Mouse (Mus musculus) adrenal gland, adult (tissue): Measurements from ENCODE around the gene Pgf.

Source experiments
- DNase-seq, 2 experiments: peaks; one replicate each; pipeline ENCODE4 v3.0.0; 2022 to 2023; ENCODE audit warnings: low spot score in 1 of 2; ENCODE audit not compliant: inconsistent age in 2 of 2

Pgf gene

GRCm38 (mm10) chr12:85192461-85193108, 15.0 kb upstream of the Pgf start:
- peak; percentile 29 to 42 for DNase-seq

DNA sequence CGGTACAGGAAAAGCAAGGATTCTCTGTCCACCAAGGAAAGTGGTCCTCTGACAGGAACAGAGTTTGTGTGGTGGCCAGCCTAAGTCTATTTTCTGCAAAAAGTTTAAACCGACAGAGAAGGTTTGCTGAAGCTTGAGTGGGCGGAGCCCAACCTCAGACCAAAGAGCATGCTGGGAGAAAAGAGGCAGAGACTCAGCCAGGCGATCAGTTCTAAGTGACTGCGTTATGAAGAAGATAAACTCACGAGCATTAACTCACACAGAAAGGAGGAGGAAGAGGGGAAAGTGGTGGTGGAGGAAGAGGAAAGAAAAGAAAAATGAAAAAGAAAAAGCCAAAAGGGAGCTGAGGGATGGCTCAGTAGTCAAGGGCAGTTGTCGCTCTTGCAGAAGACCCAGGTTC, 12.7 kb upstream of the Pgf start:
- DNase-seq, result no peak

GRCm38 (mm10) chr12:85186361-85186760, 8.8 kb upstream of the Pgf start:
- DNase-seq, result no peak

DNA sequence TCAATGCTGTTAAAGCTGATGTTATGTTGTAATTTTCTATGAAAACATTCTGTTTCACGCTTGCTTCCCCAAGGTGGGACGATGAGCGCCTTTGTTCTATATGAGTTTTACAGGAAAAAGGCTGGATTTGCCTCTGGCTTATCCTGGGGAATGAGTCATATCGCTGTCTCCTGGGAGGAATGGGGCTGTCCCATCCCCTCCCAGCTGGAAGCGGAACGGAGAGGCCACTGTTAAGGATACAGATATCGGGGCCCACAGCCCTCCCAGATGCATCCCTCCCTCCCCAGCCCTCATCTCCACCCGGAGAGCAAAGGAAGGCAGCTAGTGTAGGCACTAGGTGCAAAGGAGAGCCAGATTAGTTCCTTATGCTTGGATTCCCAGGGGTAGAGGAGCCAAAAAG, 8.2 kb upstream of the Pgf start:
- DNase-seq, result no peak

DNA sequence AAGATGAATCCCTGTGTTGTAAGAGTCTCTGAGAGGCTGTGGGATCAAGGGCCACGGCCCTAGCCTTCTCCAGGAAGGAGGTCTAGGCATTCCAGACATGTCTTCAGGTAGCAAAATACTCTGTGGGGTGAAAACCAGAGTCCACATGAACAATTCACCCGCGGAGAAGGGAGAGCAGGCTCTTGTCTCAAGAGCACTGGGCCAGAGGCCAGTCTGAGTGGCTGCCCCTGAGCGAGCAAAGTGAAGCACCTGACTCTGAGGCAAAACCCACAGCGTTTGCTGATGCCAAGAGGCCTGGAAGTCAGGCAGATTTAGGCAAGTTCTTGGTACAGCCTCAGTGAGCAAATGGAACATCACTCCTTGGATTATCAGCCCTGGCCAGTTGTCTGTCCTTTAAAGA, 6.5 kb upstream of the Pgf start:
- no peak for DNase-seq

- DNase-seq, result no peak
Measured at GRCm38 (mm10) chr12:85182898-85183297, 5.3 kb upstream of the Pgf start.

- no peak for DNase-seq
Measured at GRCm38 (mm10) chr12:85182345-85182643, 4.7 kb upstream of the Pgf start.

DNA sequence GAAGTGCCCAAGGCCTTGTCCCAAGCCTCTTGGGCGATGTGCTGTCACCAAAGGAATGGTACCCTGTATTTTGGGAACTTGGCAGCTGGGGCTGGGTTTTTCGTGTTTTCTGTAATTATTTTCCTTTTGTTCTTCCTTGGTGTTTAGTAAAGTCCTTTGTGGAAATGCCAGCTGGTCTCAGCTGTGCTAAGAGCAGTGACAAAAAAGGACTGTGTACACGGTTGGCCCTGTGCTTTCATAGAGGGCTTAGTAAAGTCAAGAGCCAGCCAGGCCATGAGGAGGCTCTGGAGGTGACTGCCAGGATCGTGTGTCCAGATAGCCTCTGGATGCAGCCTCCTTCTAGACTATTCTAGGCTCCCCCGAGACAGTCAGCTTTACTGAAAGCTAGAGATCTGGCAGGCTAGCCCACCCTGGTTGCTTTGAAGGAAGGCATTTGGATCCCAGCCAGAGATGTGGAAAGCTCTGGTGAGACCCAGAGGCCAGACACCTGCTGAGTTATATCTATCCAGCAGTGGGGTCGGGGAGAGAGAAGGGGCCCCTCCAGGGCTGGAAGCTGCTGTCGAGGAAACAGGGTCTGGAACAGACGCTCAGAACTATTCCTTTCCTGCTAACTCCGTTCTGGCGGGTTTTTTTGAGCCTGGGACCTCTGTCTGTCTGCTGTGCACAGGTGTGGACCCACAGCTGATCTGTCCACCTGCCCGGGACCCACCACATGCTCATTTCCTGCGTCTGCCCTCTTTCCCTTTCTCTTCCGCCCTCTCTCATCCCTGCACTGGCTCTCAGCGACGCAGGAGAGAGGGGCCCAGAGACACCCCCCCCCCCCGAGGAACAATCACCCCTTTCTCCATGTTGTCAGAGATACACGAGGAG, 4.1 kb upstream of the Pgf start:
- DNase-seq, result no peak

DNA sequence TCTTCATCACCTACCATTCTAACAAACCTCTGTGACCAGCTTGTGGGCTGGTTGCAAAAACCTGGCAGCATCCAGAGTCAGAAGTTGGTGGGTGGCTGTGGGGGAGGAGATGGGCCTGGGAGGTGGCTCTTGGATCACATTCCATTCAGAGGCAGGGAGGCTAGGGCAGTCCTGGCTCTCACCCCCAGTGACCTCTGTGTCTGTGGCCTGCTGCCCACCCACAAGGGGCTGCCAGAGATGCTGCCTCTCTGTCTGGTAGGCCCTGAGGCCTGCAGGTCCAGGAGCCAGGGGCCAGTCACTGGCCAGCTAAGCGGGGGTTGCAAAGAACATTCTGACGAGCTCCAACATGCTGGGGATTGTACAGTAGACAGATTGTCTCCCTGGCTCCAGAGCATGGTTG, 704 bp upstream of the Pgf start:
- DNase-seq, result no peak

DNA sequence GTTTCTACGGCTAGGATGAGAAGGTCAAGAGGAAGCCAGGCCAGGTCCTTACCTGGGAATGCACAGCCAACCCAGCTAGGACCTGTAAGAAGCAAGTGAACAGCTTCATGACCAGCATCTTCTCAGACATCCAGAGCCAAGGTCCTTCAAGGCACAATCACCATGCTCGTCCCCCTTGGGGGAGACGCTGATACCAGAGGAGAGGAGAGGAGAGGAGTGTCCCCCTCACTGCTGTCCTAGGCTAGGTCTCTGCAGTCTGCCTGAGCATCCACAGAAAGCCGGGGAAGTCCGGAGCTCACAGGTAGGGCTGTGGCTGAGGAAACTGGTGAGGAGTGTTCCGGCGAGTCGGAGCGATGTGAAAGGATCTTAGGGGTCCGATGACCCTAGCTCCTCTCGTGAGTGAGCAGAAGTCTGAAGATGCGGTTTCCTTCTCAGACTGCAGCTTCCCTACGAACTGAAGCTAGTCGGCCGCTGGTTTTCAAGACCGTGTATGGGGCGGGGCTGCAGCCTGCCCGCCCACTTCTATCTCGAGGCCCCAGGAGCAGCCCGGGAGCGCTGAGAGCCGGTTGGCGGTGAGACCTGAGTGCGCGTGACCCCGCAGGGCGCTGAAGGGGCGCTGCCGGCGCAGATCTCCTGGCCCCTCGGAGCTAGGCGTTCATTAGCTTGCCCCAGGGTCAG, 605 bp downstream of the Pgf start:
- DNase-seq, result peak; percentile 30 to 69

DNA sequence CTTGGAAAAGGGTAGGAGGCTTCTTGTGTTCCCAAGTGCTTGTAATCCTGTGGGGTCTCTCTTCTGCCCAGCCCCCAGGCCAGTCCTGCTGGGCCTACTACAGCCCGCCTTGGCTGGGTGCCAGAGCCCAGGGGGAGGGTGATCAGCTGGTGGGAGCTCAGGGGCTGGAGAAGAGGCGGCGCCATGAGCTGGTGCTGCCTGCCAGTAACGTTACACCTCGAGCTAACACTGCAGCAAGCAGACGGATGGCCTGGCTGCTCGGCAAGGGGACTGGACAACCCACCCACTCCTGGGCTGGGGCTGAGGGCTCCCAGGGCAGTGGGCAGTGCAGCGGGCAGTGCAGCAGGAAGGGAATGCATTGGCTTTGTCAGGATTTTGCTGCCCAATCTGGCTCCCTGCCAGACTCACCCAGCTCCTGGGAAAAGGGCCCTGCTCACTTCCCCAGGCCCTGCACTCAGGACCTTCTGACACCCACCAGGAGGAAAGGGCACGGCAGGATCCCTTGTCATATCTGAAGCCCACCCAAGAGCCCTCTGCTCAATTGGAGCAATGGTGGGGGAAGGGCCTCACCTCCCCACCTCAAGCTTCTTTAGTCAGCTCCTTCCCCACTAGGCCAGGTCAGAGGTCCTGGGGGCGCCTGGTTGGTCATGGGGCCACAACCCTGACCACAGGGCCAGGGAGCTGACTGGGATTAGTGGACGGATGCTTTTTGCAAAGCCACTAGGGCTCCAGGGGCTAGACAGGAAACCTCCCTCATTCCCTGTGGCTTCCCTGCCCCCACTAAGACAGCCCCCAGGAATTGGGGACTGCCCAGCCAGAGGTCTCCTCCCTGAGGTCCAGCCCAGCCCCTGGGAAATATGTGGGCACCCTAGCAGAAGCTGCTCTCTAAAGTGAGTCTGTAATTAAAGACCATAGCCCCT, 1.4 kb downstream of the Pgf start:
- DNase-seq, result no peak

- no peak for DNase-seq
Measured at GRCm38 (mm10) chr12:85175087-85175675, 2.4 kb downstream of the Pgf start.

GRCm38 (mm10) chr12:85174016-85174415, 3.6 kb downstream of the Pgf start:
- DNase-seq, result no peak

- no peak for DNase-seq
Measured at GRCm38 (mm10) chr12:85170948-85171307, 6.7 kb downstream of the Pgf start.

DNA sequence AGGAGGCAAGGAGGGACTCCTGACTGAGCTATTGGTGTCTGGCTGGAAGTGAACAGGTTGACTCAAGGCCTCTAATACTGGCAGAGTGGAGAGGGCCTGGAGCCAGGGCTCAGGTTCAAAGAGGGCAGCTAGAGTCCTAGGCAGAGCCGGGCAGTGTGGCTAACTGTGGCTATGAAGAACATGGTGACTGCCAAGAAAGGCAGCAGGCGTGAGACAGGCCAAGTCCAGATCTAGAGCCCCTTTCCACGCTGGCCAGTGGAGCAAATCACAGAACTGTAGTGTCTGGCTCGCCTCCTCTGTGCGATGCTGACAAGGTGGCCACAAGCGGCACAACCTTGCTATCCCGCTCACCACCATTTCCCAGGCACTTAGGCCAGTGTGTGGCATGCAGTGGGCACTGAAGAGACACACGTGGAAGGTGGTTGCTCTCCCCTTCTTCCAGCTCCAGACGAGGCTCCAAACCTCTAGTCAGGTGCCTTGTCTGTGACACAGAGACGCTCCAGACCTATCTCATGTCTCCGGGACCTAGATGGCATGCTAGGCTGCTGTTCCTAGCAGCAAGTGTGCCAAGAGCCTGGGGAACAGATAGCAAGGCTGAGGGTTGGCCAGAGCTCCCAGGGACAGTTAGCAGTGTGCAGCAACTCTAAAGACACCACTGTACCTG, 7.2 kb downstream of the Pgf start:
- peak in 1 of 2 experiments; percentile 66 for DNase-seq

- DNase-seq, result peak in 1 of 2 experiments; percentile 58
Measured at GRCm38 (mm10) chr12:85169877-85170276, 7.7 kb downstream of the Pgf start.

GRCm38 (mm10) chr12:85169117-85169858, 8.3 kb downstream of the Pgf start:
- DNase-seq, result peak; percentile 78 to 91

DNA sequence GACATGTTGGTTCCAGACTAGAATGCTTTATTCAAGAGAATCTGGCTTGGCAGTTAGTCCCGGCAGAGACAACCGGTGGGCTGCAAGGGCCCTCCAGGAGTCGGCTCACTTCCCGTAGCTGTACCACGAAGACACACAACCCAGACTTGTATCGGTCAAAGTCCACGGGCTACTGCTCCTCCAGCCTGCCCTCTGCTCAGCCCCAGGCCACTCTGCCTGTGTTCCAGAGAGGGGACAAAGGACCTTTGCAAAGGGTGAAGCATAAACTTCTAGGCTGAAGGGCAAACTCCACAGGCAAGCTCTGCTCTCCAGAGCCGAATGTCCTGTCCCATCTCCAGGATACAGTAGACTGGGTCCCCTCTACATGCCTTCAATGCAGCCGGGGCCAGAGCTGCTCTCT, 11.0 kb downstream of the Pgf start:
- DNase-seq, result no peak

GRCm38 (mm10) chr12:85164996-85165395, 12.6 kb downstream of the Pgf start:
- no peak for DNase-seq

DNA sequence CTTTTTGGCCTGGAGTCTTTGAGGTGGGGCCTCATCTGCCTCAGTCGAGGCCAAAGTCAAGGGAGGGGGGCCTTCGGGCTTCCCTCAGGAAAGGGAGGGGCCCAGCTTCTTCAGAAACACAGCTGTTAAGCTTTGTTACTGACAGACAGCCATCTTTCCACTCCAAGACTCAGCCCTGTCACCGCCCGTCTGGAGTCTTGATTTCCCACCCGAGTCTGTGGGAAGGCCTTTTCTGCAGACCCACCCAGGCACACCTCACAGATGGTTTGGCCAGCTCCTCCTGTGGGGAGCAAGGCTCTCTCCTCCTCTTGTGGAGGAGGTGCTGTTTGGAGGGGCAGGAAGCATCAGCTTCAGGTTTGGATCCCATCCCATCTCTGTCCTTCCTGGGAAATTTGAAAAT, 18.0 kb downstream of the Pgf start:
- DNase-seq, result no peak
